Mouse (Mus musculus) heart, postnatal 0 days (tissue): ENCODE measurements around the gene Sall4. TPM values are rescaled to one million over a fixed set of nuclear protein-coding genes. Genes with fewer than 3 reads are reported as not detected.

Experiments used
- ATAC-seq: fragments of 200-750 bp; cut with Nextera tagmentation; 2 replicates; pipeline ENCODE4 v1.8.0; 2017; ENCODE audit warnings: low read depth, moderate number of reproducible peaks, moderate library complexity; ENCODE audit not compliant: insufficient read depth
- DNase-seq: peaks from one replicate; pipeline ENCODE4 v3.0.0-alpha.2; 2016; ENCODE audit warnings: low spot score
- H3K27ac ChIP-seq: fragments of 300-500 bp; sonication (generic); 2 replicates; pipeline ENCODE4 v1.5.1; 2014; ENCODE audit warnings: low read depth, mild to moderate bottlenecking
- H3K27me3 ChIP-seq: fragments of 300-500 bp; sonication (generic); 2 replicates; pipeline ENCODE4 v1.6.1; 2014; ENCODE audit warnings: low read length, mixed read lengths; ENCODE audit not compliant: control insufficient read depth, insufficient read depth
- H3K36me3 ChIP-seq: fragments of 300-500 bp; sonication (generic); replicated peaks from 2 replicates; pipeline ENCODE4 v1.6.1; 2014; ENCODE audit warnings: low read length, mixed read lengths; ENCODE audit not compliant: control insufficient read depth, insufficient read depth
- H3K4me1 ChIP-seq: fragments of 300-500 bp; sonication (generic); 2 replicates; pipeline ENCODE4 v1.6.1; 2014; ENCODE audit warnings: antibody characterized with exemption; ENCODE audit not compliant: control insufficient read depth, insufficient read depth
- H3K4me2 ChIP-seq: fragments of 300-500 bp; sonication (generic); 2 replicates; pipeline ENCODE4 v1.6.1; 2014; ENCODE audit warnings: low read depth, mild to moderate bottlenecking, low read length, moderate library complexity
- H3K4me3 ChIP-seq: fragments of 300-500 bp; sonication (generic); 2 replicates; pipeline ENCODE4 v1.5.1; 2014; ENCODE audit warnings: low read depth, low read length
- H3K9ac ChIP-seq: fragments of 300-500 bp; sonication (generic); replicated peaks from 2 replicates; pipeline ENCODE4 v1.6.1; 2014; ENCODE audit warnings: low read depth, low read length, mixed read lengths
- H3K9me3 ChIP-seq: fragments of 300-500 bp; sonication (generic); replicated peaks from 2 replicates; pipeline ENCODE4 v1.6.1; 2016; ENCODE audit warnings: low read length; ENCODE audit not compliant: control insufficient read depth
- CTCF ChIP-seq: IDR thresholded peaks from 2 replicates; pipeline ENCODE4 v1.5.1; 2016; ENCODE audit warnings: antibody characterized with exemption, control low read depth, low read depth
- EP300 ChIP-seq: IDR thresholded peaks from 2 replicates; pipeline ENCODE4 v1.6.1; 2016; ENCODE audit warnings: antibody characterized with exemption, low read depth
- WGBS: fragments of 180-500 bp; shearing (Covaris S2); extraction: QIAGEN DNeasy Blood & Tissue Kit; methylation state at CpG from one replicate; pipeline ENCODE4 v1.1.7; 2014; 5-methylcytosine and 5-hydroxymethylcytosine counted together
- polyA plus RNA-seq: library from polyadenylated mRNA; unstranded; fragments of >200 nt; fragmentation: Nextera tagmentation; extraction: Ambion mirVana; gene quantifications from 2 replicates; pipeline ENCODE4 v1.2.1, GENCODE M21; 2015
- total RNA-seq: library from RNA; depleted of rRNA; stranded (reverse); fragments of >200 nt; gene quantifications from 2 replicates; pipeline ENCODE4 v1.2.3, GENCODE M21; 2014; ENCODE audit warnings: low replicate concordance

Sall4 gene
- total and polyA plus RNA-seq, 2 experiments from 2014 or later, result 0.87 TPM; not detected in 1

- Histone ChIP-seq H3K9ac (no peak overlapping the region), H3K4me2 (no peak overlapping the region), H3K9me3 (no peaks in the 10 kb centered on the region), H3K27me3 (no peaks in the 10 kb centered on the region), H3K36me3 (no peaks in the 10 kb centered on the region), H3K4me3 (no peak overlapping the region), H3K4me1 (no peaks in the 10 kb centered on the region), H3K27ac (no peak overlapping the region)
- TF ChIP-seq EP300, result no peak
- no peak for TF ChIP-seq CTCF
- WGBS, result 60% methylated on average over 7 of the region's 7 CpGs
- DNase-seq (no peak), ATAC-seq (no peak)
Measured at GRCm38 (mm10) chr2:168798921-168799320, 31.2 kb upstream of the Sall4 start.

DNA sequence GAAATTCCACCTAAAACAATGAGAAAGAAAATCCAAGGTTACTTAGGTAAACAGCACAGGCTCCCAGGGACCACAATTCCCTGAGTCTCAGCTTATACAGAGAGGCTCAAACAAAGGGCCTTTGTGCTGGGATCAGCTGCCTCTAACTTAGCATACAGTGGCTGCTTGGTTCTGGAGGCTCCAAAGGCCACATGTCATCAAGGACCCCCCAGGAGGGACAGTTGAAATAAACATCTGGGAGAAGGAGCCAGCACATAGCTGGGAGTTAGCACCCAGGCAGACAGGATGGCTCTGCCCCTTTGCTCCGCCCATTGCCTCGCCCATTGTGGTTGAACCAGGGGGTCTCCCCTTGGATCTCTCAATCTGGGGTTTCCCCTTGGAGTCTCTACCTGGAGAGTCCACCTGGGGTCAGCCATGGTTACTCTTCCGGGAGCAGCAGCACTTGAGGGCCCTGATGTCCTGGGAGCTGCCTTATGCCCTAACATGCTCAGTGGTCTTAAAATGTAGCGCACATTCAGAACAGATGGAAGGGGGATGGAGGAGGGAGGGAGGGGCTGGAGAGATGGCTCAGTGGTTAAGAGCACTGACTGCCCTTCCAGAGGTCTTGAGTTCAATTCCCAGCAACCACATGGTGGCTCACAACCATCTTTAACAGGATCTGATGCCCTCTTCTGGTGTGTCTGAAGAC lies 23.5 kb upstream of the Sall4 start:
- TF ChIP-seq CTCF (no peak), EP300 (no peak)
- H3K9me3 ChIP-seq, result no peaks in the 10 kb centered on the region
- no peaks in the 10 kb centered on the region for H3K36me3 ChIP-seq
- H3K27me3 ChIP-seq, result no peaks in the 10 kb centered on the region
- H3K27ac ChIP-seq, result no peak overlapping the region
- no peak for DNase-seq
- H3K4me1 ChIP-seq, result no peaks in the 10 kb centered on the region
- no peak overlapping the region for H3K4me3 ChIP-seq
- H3K9ac ChIP-seq, result no peak overlapping the region
- WGBS, result 62% methylated on average over 4 of the region's 4 CpGs
- no peak for ATAC-seq
- H3K4me2 ChIP-seq, result no peak overlapping the region

GRCm38 (mm10) chr2:168786174-168786573 lies 18.4 kb upstream of the Sall4 start:
- Histone ChIP-seq H3K4me2 (no peak overlapping the region), H3K4me3 (no peak overlapping the region), H3K36me3 (no peaks in the 10 kb centered on the region), H3K9me3 (no peaks in the 10 kb centered on the region), H3K9ac (no peak overlapping the region), H3K4me1 (no peaks in the 10 kb centered on the region), H3K27ac (no peak overlapping the region), H3K27me3 (no peaks in the 10 kb centered on the region)
- WGBS, result 94% methylated on average over 9 of the region's 9 CpGs
- ATAC-seq, result no peak
- no peak for DNase-seq
- TF ChIP-seq CTCF (no peak), EP300 (no peak)

GRCm38 (mm10) chr2:168780596-168780995 lies 12.9 kb upstream of the Sall4 start:
- DNase-seq (no peak), ATAC-seq (no peak)
- Histone ChIP-seq H3K9ac (no peak overlapping the region), H3K4me3 (no peak overlapping the region), H3K4me2 (no peak overlapping the region), H3K27ac (no peak overlapping the region), H3K4me1 (no peaks in the 10 kb centered on the region), H3K36me3 (no peaks in the 10 kb centered on the region), H3K9me3 (no peaks in the 10 kb centered on the region), H3K27me3 (no peaks in the 10 kb centered on the region)
- no peak for TF ChIP-seq EP300
- 59% methylated on average over 9 of the region's 9 CpGs for WGBS

DNA sequence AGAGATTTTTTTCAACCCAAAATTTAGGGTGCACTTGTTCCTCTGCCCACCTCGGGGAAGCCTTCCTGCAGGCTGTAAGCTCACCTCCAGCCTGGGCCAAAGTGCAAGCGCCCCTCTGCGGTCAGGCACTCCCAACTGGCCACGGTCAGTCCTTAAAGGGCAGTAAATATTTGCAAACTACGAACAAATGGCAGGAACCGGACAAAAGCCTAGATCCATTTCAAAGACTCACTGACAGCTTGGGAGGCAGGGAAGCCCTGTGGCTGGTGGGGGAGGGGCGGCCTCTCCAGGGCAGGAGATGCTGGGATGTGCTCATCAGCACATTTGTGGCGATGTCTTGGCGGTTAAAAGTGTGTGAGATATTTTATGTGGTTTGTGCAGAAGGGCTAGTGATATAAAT lies 12.3 kb upstream of the Sall4 start:
- DNase-seq (no peak), ATAC-seq (no peak)
- Histone ChIP-seq H3K9me3 (no peaks in the 10 kb centered on the region), H3K4me3 (no peak overlapping the region), H3K9ac (no peak overlapping the region), H3K4me1 (no peaks in the 10 kb centered on the region), H3K27ac (no peak overlapping the region), H3K27me3 (no peaks in the 10 kb centered on the region), H3K36me3 (no peaks in the 10 kb centered on the region), H3K4me2 (no peak overlapping the region)
- TF ChIP-seq EP300 (no peak), CTCF (no peak)
- WGBS, result 33% methylated on average over 9 of the region's 9 CpGs

DNA sequence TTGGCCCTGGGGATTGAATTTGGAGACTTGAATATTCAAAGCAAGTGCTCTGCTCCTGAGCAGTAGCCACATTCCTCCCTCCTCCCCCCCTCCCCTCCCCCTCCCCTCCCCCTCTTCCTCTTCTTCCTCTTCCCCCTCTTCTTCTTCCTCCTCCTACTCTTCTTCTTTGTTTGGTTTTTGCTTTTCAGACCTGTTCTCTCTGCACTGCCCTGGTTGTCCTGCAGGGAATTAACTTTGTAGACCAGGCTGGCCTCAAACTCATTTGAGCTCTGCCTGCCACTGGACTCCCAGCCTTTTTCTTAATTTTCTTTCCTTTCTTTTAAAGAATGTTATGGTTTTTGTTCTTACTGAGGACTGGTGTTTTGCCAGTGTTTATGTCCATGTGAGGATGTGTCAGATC lies 9.7 kb upstream of the Sall4 start:
- TF ChIP-seq CTCF (no peak), EP300 (no peak)
- ATAC-seq, result no peak
- DNase-seq, result no peak
- Histone ChIP-seq H3K9me3 (no peaks in the 10 kb centered on the region), H3K36me3 (no peaks in the 10 kb centered on the region), H3K27ac (no peak overlapping the region), H3K4me2 (no peak overlapping the region), H3K9ac (no peak overlapping the region), H3K4me3 (no peak overlapping the region), H3K27me3 (no peaks in the 10 kb centered on the region), H3K4me1 (no peaks in the 10 kb centered on the region)
